Mouse (Mus musculus): ENCODE data around the gene Smyd3. TPM values are rescaled to one million over a fixed set of nuclear protein-coding genes. Genes with fewer than 3 reads are reported as not detected.

Smyd3 gene
- polyA plus RNA-seq, 1 experiment from 2014 or later: 16.7 TPM

GRCm38 (mm10) chr1:179240663-179241279 is 277.1 kb downstream of the Smyd3 start:
- H3K4me2 ChIP-seq (ENCODE audit: low read depth, low read length): no peak overlapping the region
- no peaks in the 10 kb centered on the region for H3K36me3 ChIP-seq (ENCODE audit: control insufficient read depth, insufficient read depth, low read length)

GRCm38 (mm10) chr1:179238639-179239038 is 279.2 kb downstream of the Smyd3 start:
- WGBS: 75% methylated on average over 2 of the region's 2 CpGs
- ATAC-seq: no peak

More at GRCm38 (mm10) chr1:179240663-179241279, 277.1 kb downstream of the Smyd3 start:
- Histone ChIP-seq H3K9ac (ENCODE audit: low read depth, low read length) (no peak overlapping the region), H3K27me3 (replicated peaks; ENCODE audit: control insufficient read depth, insufficient read depth, low read length) (no peaks in the 10 kb centered on the region), H3K4me1 (ENCODE audit: control insufficient read depth, insufficient read depth, low read length) (no peaks in the 10 kb centered on the region), H3K4me3 (ENCODE audit: low read length) (no peak overlapping the region), H3K27ac (ENCODE audit: low read length) (no peak overlapping the region), H3K9me3 (ENCODE audit: control insufficient read depth, low read length) (no peaks in the 10 kb centered on the region)
- no peak for ATAC-seq
- 85% methylated on average over 6 of the region's 6 CpGs for WGBS

GRCm38 (mm10) chr1:179237989-179238388 is 279.9 kb downstream of the Smyd3 start:
- Histone ChIP-seq H3K9me3 (ENCODE audit: control insufficient read depth, low read length) (no peaks in the 10 kb centered on the region), H3K4me2 (ENCODE audit: low read depth, low read length) (no peak overlapping the region), H3K36me3 (ENCODE audit: control insufficient read depth, insufficient read depth, low read length) (no peaks in the 10 kb centered on the region), H3K4me3 (ENCODE audit: low read length) (no peak overlapping the region), H3K9ac (ENCODE audit: low read depth, low read length) (no peak overlapping the region), H3K27me3 (replicated peaks; ENCODE audit: control insufficient read depth, insufficient read depth, low read length) (no peaks in the 10 kb centered on the region), H3K4me1 (ENCODE audit: control insufficient read depth, insufficient read depth, low read length) (no peaks in the 10 kb centered on the region), H3K27ac (ENCODE audit: low read length) (no peak overlapping the region)
- WGBS: 55% methylated on average over 7 of the region's 7 CpGs
- no peak for ATAC-seq

More at GRCm38 (mm10) chr1:179238639-179239038, 279.2 kb downstream of the Smyd3 start:
- Histone ChIP-seq H3K9ac (ENCODE audit: low read depth, low read length) (no peak overlapping the region), H3K4me1 (ENCODE audit: control insufficient read depth, insufficient read depth, low read length) (no peaks in the 10 kb centered on the region), H3K4me3 (ENCODE audit: low read length) (no peak overlapping the region), H3K27me3 (replicated peaks; ENCODE audit: control insufficient read depth, insufficient read depth, low read length) (no peaks in the 10 kb centered on the region), H3K27ac (ENCODE audit: low read length) (no peak overlapping the region), H3K4me2 (ENCODE audit: low read depth, low read length) (no peak overlapping the region), H3K9me3 (ENCODE audit: control insufficient read depth, low read length) (no peaks in the 10 kb centered on the region), H3K36me3 (ENCODE audit: control insufficient read depth, insufficient read depth, low read length) (no peaks in the 10 kb centered on the region)

- WGBS: 54% methylated on average over 8 of the region's 8 CpGs
- Histone ChIP-seq H3K4me3 (ENCODE audit: low read length) (no peak overlapping the region), H3K9ac (ENCODE audit: low read depth, low read length) (no peak overlapping the region), H3K4me1 (ENCODE audit: control insufficient read depth, insufficient read depth, low read length) (no peaks in the 10 kb centered on the region), H3K4me2 (ENCODE audit: low read depth, low read length) (no peak overlapping the region), H3K27ac (ENCODE audit: low read length) (no peak overlapping the region), H3K36me3 (ENCODE audit: control insufficient read depth, insufficient read depth, low read length) (no peaks in the 10 kb centered on the region), H3K27me3 (replicated peaks; ENCODE audit: control insufficient read depth, insufficient read depth, low read length) (no peaks in the 10 kb centered on the region), H3K9me3 (ENCODE audit: control insufficient read depth, low read length) (no peaks in the 10 kb centered on the region)
- peak; percentile 70; the same call in 1 of the 2 replicates for ATAC-seq
These were observed 281.5 kb downstream of the Smyd3 start for GRCm38 (mm10) chr1:179236217-179236840.

DNA sequence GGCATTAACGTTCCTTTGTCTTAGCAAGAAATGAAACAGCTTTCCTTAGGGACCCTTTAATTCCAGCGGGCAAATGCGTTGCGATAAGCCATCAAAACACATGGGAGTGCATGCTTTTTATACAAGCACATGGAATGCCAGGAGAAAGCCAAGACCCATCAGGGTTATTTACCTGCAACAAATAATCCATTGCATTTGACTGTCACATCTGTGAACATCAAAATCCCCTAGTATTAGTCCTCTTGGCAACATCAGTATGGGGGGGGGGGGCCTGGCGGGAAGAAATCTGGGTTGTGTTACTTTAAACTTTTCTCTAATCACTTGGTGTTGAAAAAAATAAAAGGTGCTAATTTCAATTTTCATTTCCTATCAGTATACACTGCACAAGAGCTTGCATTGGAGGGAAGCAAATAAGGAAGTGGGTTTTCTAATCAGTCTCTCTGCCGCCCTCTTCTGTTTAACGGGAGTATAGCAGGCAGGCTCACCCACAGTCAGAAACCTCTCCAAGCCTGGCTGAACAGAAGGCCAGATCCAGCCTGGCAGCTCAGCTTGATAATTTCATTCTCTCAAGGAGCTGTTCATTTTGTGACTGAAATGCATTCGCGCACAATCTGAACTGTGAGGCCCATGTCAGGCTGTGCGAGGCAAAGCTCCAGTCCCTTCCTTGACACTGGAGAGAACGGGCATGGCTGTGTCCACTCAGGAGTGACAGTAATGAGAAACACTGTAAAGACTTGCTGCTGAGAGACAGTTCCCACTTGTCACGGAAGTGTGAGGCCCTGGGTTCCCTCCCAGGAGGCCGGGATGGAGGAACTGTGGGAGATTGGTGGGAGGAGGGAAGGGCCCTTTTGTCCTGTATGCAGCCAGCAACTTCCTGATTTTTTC is 285.8 kb downstream of the Smyd3 start:
- H3K4me1 ChIP-seq (ENCODE audit: control insufficient read depth, insufficient read depth, low read length): no peaks in the 10 kb centered on the region
- H3K9me3 ChIP-seq (ENCODE audit: control insufficient read depth, low read length): no peaks in the 10 kb centered on the region
- H3K27ac ChIP-seq (ENCODE audit: low read length): no peak overlapping the region
- WGBS: 37% methylated on average over 13 of the region's 13 CpGs
- peak; percentile 34 for ATAC-seq
- H3K9ac ChIP-seq (ENCODE audit: low read depth, low read length): no peak overlapping the region
- no peaks in the 10 kb centered on the region for H3K36me3 ChIP-seq (ENCODE audit: control insufficient read depth, insufficient read depth, low read length)
- H3K4me3 ChIP-seq (ENCODE audit: low read length): no peak overlapping the region
- no peak overlapping the region for H3K4me2 ChIP-seq (ENCODE audit: low read depth, low read length)
- H3K27me3 ChIP-seq (replicated peaks; ENCODE audit: control insufficient read depth, insufficient read depth, low read length): no peaks in the 10 kb centered on the region

DNA sequence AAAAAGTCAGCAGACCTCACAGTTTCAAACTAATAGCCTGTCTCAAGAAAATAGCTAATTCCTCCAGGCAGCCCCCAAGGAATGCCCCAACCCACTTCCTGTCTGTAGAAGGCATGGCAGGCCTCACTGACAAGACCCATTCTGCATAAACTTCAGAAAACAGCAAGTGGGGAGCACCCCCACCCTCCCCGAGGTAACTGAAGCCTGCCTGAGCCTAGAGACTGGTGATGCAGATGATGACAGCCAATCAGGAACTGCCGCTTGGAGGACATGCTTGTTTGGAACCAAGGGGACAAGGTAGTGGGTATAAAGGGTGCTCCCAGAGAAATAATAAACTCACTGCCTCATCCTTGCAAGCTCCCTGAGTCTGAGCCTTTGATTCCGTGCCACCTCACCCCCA is 288.3 kb downstream of the Smyd3 start:
- no peaks in the 10 kb centered on the region for H3K9me3 ChIP-seq (ENCODE audit: control insufficient read depth, low read length)
- WGBS: 72% methylated on average over 3 of the region's 3 CpGs
- H3K27me3 ChIP-seq (replicated peaks; ENCODE audit: control insufficient read depth, insufficient read depth, low read length): no peaks in the 10 kb centered on the region
- H3K4me2 ChIP-seq (ENCODE audit: low read depth, low read length): no peak overlapping the region
- ATAC-seq: no peak
- no peaks in the 10 kb centered on the region for H3K4me1 ChIP-seq (ENCODE audit: control insufficient read depth, insufficient read depth, low read length)
- H3K36me3 ChIP-seq (ENCODE audit: control insufficient read depth, insufficient read depth, low read length): no peaks in the 10 kb centered on the region
- H3K4me3 ChIP-seq (ENCODE audit: low read length): no peak overlapping the region
- H3K27ac ChIP-seq (ENCODE audit: low read length): no peak overlapping the region
- H3K9ac ChIP-seq (ENCODE audit: low read depth, low read length): no peak overlapping the region

- Histone ChIP-seq H3K27me3 (replicated peaks; ENCODE audit: control insufficient read depth, insufficient read depth, low read length) (no peaks in the 10 kb centered on the region), H3K4me1 (ENCODE audit: control insufficient read depth, insufficient read depth, low read length) (no peaks in the 10 kb centered on the region), H3K9ac (ENCODE audit: low read depth, low read length) (no peak overlapping the region), H3K9me3 (ENCODE audit: control insufficient read depth, low read length) (no peaks in the 10 kb centered on the region), H3K36me3 (ENCODE audit: control insufficient read depth, insufficient read depth, low read length) (no peaks in the 10 kb centered on the region), H3K4me2 (ENCODE audit: low read depth, low read length) (no peak overlapping the region), H3K4me3 (ENCODE audit: low read length) (no peak overlapping the region), H3K27ac (ENCODE audit: low read length) (no peak overlapping the region)
- 37% methylated on average over 1 of the region's 1 CpGs for WGBS
- no peak for ATAC-seq
These were observed 297.6 kb downstream of the Smyd3 start for GRCm38 (mm10) chr1:179220290-179220689.

DNA sequence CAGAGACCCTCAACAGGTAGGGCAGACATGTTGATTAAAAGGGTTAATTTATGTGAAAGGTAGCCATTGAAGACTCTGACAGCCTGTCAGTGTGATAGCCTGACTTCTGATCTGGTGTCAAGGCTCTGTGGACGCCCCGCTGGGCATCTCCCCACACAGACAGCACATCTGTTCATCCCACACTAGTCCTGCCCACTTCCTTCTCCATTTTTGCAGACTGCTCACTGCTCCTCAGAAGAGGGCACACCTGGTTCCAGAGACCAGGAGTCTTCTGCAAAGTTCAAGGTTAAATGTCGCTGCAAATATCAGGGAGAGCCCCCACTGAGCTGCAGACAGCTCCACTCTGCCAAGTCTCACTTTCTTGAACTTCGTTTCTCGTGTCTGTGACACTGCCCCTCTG is 299.8 kb downstream of the Smyd3 start:
- H3K9me3 ChIP-seq (ENCODE audit: control insufficient read depth, low read length): no peaks in the 10 kb centered on the region
- no peaks in the 10 kb centered on the region for H3K4me1 ChIP-seq (ENCODE audit: control insufficient read depth, insufficient read depth, low read length)
- H3K9ac ChIP-seq (ENCODE audit: low read depth, low read length): no peak overlapping the region
- no peak for ATAC-seq
- no peak overlapping the region for H3K4me3 ChIP-seq (ENCODE audit: low read length)
- no peaks in the 10 kb centered on the region for H3K36me3 ChIP-seq (ENCODE audit: control insufficient read depth, insufficient read depth, low read length)
- no peaks in the 10 kb centered on the region for H3K27me3 ChIP-seq (replicated peaks; ENCODE audit: control insufficient read depth, insufficient read depth, low read length)
- no peak overlapping the region for H3K27ac ChIP-seq (ENCODE audit: low read length)
- no peak overlapping the region for H3K4me2 ChIP-seq (ENCODE audit: low read depth, low read length)
- 69% methylated on average over 5 of the region's 5 CpGs for WGBS

DNA sequence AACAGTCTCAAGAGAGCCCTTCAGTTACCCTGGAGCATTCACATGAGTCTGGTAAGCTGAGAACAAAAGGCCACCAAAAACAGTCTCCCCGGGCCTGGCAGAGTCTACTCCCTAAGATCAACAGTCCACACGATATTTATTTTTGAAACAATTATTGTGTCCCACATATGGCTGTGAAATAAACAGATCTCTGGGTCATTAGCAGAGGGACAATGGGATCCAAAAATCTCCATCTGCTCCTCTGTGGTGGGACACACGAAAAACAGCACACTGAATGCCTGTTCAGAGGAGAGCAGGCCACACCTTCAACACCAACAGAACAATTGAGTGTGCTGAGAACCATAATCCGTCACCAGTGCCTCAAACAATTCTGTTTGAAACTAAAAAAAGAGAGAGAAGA is 300.8 kb downstream of the Smyd3 start:
- Histone ChIP-seq H3K36me3 (ENCODE audit: control insufficient read depth, insufficient read depth, low read length) (no peaks in the 10 kb centered on the region), H3K27me3 (replicated peaks; ENCODE audit: control insufficient read depth, insufficient read depth, low read length) (no peaks in the 10 kb centered on the region), H3K27ac (ENCODE audit: low read length) (no peak overlapping the region), H3K4me2 (ENCODE audit: low read depth, low read length) (no peak overlapping the region), H3K4me3 (ENCODE audit: low read length) (no peak overlapping the region), H3K9me3 (ENCODE audit: control insufficient read depth, low read length) (no peaks in the 10 kb centered on the region), H3K4me1 (ENCODE audit: control insufficient read depth, insufficient read depth, low read length) (no peaks in the 10 kb centered on the region; the same call in 1 of the 2 replicates), H3K9ac (ENCODE audit: low read depth, low read length) (no peak overlapping the region)
- ATAC-seq: no peak
- 38% methylated on average over 4 of the region's 4 CpGs for WGBS

Data from intestine, embryonic 16.5 days (tissue).